Mouse (Mus musculus): ENCODE measurements at regions not wholly inside any gene's neighbourhood (a gene's known extent, or its start where the extent isn't known, plus 50 kb on each side); places are given as distances from the start of the nearest gene placed in this dataset.

GRCm38 (mm10) chr2:12759931-12760330, 163.9 kb upstream of the Pter start:
- TF ChIP-seq EP300 (IDR thresholded peaks at IDR 0.05; ENCODE audit: low read depth) (no peak), CTCF (IDR thresholded peaks at IDR 0.05; ENCODE audit: low read depth) (no peak)
